Mouse (Mus musculus) lung, adult 2 months (tissue): Measurements from ENCODE around the gene Qser1.

Source experiments
- CTCF ChIP-seq: fragments of 200-500 bp; IDR thresholded peaks from 2 replicates; pipeline ENCODE4 v1.5.1; 2011; ENCODE audit warnings: mild to moderate bottlenecking, low read length, control low read depth; ENCODE audit not compliant: insufficient read depth
- POLR2A ChIP-seq: fragments of 200-500 bp; IDR thresholded peaks from 2 replicates; pipeline ENCODE4 v1.6.1; 2011; ENCODE audit warnings: low read depth, mild to moderate bottlenecking, control low read depth, low read length, borderline replicate concordance; ENCODE audit errors: extremely low read depth

DNA sequence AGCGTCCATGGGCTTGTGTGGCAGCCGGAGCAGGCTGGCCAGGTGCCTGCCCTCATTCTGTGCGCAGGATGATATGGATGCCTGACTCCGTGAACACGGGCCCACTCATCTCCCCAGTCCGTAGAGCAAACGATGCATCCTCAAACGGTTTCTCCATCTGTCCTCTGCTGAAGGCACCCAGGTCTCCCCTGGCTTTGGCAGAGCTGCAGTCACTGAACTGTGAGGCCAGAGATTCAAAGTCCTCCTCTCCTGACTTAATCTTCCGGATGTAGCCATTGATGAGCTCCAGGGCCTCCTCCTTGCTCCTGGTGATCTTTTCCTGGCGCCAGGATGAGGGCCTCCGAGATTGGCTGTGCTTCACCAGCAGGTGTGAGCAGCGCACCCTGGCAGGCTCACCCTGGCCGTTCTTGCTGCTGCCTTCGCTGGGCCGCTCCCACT is 102.3 kb downstream of the Qser1 start:
- no peak for TF ChIP-seq CTCF
- TF ChIP-seq POLR2A = no peak
